Mouse (Mus musculus) midbrain, postnatal 0 days (tissue): ENCODE measurements at regions not wholly inside any gene's neighbourhood (a gene's known extent, or its start where the extent isn't known, plus 50 kb on each side); places are given as distances from the start of the nearest gene placed in this dataset.

Source experiments
- ATAC-seq: fragments of 200-750 bp; cut with Nextera tagmentation; 2 replicates; pipeline ENCODE4 v1.8.0; 2017; ENCODE audit warnings: moderate number of reproducible peaks, mild to moderate bottlenecking, moderate TSS enrichment, moderate library complexity; ENCODE audit not compliant: low FRiP score
- DNase-seq: peaks from one replicate; pipeline ENCODE4 v3.0.0-alpha.2; 2015; ENCODE audit warnings: low spot score
- H3K27ac ChIP-seq: fragments of 300-500 bp; sonication (generic); 2 replicates; pipeline ENCODE4 v1.5.1; 2014; ENCODE audit warnings: low read depth, mild to moderate bottlenecking, low read length, mixed read lengths
- H3K27me3 ChIP-seq: fragments of 300-500 bp; sonication (generic); 2 replicates; pipeline ENCODE4 v1.6.1; 2014; ENCODE audit warnings: low read length, control low read depth, mixed read lengths; ENCODE audit not compliant: insufficient read depth
- H3K36me3 ChIP-seq: fragments of 300-500 bp; sonication (generic); 2 replicates; pipeline ENCODE4 v1.6.1; 2014; ENCODE audit warnings: low read length, control low read depth, mixed read lengths; ENCODE audit not compliant: insufficient read depth
- H3K4me1 ChIP-seq: fragments of 300-500 bp; sonication (generic); 2 replicates; pipeline ENCODE4 v1.6.1; 2014; ENCODE audit warnings: mild to moderate bottlenecking, control low read depth, antibody characterized with exemption, low read length, mixed read lengths; ENCODE audit not compliant: insufficient read depth
- H3K4me2 ChIP-seq: fragments of 300-500 bp; sonication (generic); 2 replicates; pipeline ENCODE4 v1.6.1; 2014; ENCODE audit warnings: low read depth, mild to moderate bottlenecking, low read length, mixed read lengths; ENCODE audit not compliant: poor library complexity, severe bottlenecking
- H3K4me3 ChIP-seq: fragments of 300-500 bp; sonication (generic); 2 replicates; pipeline ENCODE4 v1.5.1; 2014; ENCODE audit warnings: low read depth, mild to moderate bottlenecking, low read length, moderate library complexity
- H3K9ac ChIP-seq: fragments of 300-500 bp; sonication (generic); replicated peaks from 2 replicates; pipeline ENCODE4 v1.6.1; 2014; ENCODE audit warnings: mild to moderate bottlenecking, low read length, moderate library complexity, mixed read lengths; ENCODE audit not compliant: poor library complexity, severe bottlenecking
- H3K9me3 ChIP-seq: fragments of 300-500 bp; sonication (generic); 2 replicates; pipeline ENCODE4 v1.6.1; 2016; ENCODE audit warnings: low read length, control low read depth
- CTCF ChIP-seq: IDR thresholded peaks from 2 replicates; pipeline ENCODE4 v1.5.1; 2016; ENCODE audit warnings: antibody characterized with exemption, mild to moderate bottlenecking
- WGBS: fragments of 180-500 bp; shearing (Covaris S2); extraction: QIAGEN DNeasy Blood & Tissue Kit; methylation state at CpG from one replicate; pipeline ENCODE4 v1.1.7; 2014; 5-methylcytosine and 5-hydroxymethylcytosine counted together

DNA sequence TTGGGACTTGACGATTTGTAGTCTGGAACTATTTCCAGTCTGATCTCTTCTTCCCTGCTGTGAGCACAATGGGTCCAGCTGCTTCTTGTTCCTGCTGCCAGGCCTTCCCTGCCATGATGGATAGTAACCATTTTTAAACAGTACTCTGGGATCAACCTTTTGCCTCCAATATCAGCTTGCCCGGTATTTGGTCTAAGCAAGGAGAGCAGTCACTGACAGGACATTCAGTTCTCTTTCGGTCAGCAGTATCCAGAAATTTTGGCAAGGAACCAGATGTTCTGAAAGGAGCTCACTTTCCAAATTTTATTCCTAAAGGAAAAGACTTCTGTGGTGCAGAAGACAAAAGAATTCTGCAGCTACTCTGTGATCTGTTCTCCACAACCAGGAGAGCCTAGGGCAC, 162.6 kb upstream of the Mki67 start:
- Histone ChIP-seq H3K36me3 (no peaks in the 10 kb centered on the region), H3K9me3 (no peaks in the 10 kb centered on the region), H3K4me2 (no peak overlapping the region), H3K4me3 (no peak overlapping the region), H3K27me3 (no peaks in the 10 kb centered on the region), H3K4me1 (no peaks in the 10 kb centered on the region), H3K9ac (no peak overlapping the region), H3K27ac (no peak overlapping the region)
- WGBS = 70% methylated on average over 3 of the region's 3 CpGs
- ATAC-seq (no peak), DNase-seq (no peak)
- TF ChIP-seq CTCF = no peak

DNA sequence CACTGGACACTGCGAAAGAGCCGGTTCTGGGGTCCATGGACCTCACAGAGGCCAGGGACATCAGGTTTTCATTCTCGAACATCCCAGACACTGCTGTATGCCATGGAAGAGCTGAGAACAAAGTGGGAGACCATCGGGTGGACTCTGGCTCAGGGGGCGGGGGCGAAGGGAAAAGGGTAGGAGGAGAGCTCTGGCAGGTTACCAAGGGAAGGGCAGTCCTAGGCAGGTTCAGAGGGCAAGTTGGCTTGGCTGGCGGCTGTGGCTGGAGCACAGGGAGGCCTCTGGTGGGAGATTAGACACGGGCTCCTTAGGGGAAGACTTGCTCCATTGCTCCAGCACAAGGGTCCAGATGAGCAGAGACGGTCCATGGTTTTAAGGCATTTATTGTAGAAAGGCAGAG, 164.3 kb upstream of the Mki67 start:
- Histone ChIP-seq H3K4me2 (no peak overlapping the region), H3K27me3 (no peaks in the 10 kb centered on the region), H3K36me3 (no peaks in the 10 kb centered on the region), H3K9me3 (no peaks in the 10 kb centered on the region), H3K27ac (no peak overlapping the region), H3K4me1 (no peaks in the 10 kb centered on the region), H3K9ac (no peak overlapping the region), H3K4me3 (no peak overlapping the region)
- 85% methylated on average over 9 of the region's 9 CpGs for WGBS
- ATAC-seq = no peak
- no peak for TF ChIP-seq CTCF
- no peak for DNase-seq

DNA sequence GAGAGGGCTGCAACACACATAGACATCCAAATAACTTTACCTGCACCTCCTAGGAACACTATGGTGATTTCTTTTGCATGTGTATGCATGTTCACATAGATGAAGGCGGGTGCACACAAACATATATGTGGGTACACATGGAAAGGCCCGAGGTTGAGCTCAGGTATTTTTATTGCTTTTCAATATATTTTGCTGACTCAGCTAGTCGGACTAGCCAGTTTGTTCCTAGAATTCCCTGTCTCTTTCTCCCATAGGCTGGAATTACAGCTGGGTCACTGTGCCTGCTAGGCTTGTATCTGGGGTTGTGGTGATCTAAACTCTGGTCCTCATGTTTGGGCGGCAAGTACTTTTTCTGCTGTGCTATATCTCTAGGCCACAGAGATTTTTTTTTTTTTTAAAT, 166.1 kb upstream of the Mki67 start:
- Histone ChIP-seq H3K27ac (no peak overlapping the region), H3K9ac (no peak overlapping the region), H3K27me3 (no peaks in the 10 kb centered on the region), H3K4me2 (no peak overlapping the region), H3K4me1 (no peaks in the 10 kb centered on the region), H3K36me3 (no peaks in the 10 kb centered on the region), H3K4me3 (no peak overlapping the region), H3K9me3 (no peaks in the 10 kb centered on the region)
- TF ChIP-seq CTCF = no peak
- WGBS = 94% methylated on average over 4 of the region's 4 CpGs
- DNase-seq = no peak
- no peak for ATAC-seq

DNA sequence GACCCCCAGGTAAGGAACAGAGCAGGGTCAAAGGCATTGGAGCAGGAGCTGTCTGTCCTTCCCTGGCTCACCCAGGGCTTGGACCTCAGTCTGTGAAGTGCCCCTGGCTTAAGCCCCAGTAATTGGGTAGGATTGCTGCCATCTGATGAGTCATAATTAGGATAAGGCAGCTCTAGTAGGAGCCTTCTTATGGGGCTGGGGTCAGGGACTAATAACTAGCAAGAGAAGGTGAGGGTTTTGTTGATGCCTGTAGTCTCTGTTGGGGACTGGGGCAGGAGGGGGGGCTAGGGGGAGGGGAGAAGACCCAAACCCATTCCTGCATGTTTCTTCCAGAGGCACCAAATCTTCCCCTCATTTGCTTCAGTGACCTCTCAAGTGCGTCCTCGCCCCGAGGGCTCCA, 172.4 kb upstream of the Mki67 start:
- Histone ChIP-seq H3K36me3 (no peaks in the 10 kb centered on the region), H3K4me3 (no peak overlapping the region), H3K4me2 (peak overlapping the region; percentile 15; the same call in 1 of the 2 replicates), H3K9ac (no peak overlapping the region; the same call in 1 of the 2 replicates), H3K27ac (no peak overlapping the region), H3K4me1 (no peaks in the 10 kb centered on the region), H3K9me3 (no peaks in the 10 kb centered on the region), H3K27me3 (no peaks in the 10 kb centered on the region)
- WGBS = 29% methylated on average over 3 of the region's 3 CpGs
- ATAC-seq (no peak), DNase-seq (no peak)
- TF ChIP-seq CTCF = no peak

DNA sequence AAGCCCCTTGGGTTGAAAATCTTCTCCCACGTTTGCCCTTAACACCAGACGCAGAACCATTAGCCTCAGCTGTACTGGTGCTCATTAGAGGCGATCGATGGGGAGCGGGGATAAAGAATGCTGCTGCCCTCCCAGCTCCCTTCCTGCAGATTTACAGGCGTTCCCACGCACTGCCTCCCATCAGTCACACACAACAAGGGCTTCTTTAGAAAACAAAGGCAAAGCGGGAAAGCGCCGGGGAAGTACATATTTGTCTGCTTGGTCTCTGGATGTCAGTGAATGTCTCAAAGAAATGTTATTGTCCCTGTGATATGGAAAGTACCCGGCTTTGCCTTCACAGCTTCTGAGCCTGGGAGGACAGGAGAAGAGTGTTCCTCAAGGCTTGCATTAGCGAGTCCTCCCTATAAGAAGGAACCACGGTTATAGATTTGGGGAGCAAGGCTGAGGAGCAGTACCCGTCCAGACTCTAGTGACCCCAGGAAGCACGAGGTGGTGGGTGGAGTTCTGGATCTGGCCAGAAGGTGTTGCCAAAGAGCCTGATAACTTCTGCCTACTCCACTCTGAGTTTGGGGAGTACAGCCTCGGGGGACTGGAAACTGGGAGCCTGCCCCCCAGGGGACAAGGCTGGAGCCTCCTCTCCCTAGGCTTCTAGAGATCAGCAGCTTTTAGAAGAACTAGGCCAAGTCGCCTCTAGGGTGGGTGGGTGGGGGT, 173.0 kb upstream of the Mki67 start:
- H3K4me1 ChIP-seq = no peaks in the 10 kb centered on the region
- WGBS = 10% methylated on average over 17 of the region's 17 CpGs
- H3K9me3 ChIP-seq = no peaks in the 10 kb centered on the region
- H3K36me3 ChIP-seq = no peaks in the 10 kb centered on the region
- ATAC-seq = no peak
- no peak overlapping the region; the same call in 1 of the 2 replicates for H3K9ac ChIP-seq
- H3K27me3 ChIP-seq = no peaks in the 10 kb centered on the region
- peak; percentile 65 for TF ChIP-seq CTCF
- H3K4me3 ChIP-seq = no peak overlapping the region
- H3K4me2 ChIP-seq = peak overlapping the region; percentile 15; the same call in 1 of the 2 replicates
- H3K27ac ChIP-seq = no peak overlapping the region
- DNase-seq = peak; percentile 47

DNA sequence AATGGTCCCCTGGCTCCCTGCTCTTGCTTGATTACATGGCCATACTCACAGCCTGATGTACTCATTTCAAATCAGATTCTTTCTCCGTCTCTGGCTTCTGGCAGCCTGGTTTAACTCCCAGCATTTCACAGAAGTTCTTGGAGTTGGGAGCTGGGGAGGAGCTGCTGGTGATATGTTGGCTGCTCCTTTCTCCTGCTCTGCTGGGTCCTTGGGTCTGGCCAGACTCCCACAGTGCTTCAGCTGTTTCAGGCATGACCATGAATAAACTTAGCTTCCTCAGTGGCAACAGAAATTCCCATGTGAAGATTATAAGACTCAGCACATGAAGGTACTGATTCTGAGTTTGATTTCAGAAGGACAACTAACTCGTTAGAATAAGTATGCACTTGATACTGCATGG, 182.7 kb upstream of the Mki67 start:
- 72% methylated on average over 2 of the region's 2 CpGs for WGBS
- TF ChIP-seq CTCF = no peak
- DNase-seq = no peak

More for the DNA sequence above, 182.7 kb upstream of the Mki67 start:
- H3K4me2 ChIP-seq = no peak overlapping the region
- no peak overlapping the region for H3K9ac ChIP-seq
- no peaks in the 10 kb centered on the region for H3K9me3 ChIP-seq
- no peak overlapping the region for H3K4me3 ChIP-seq
- ATAC-seq = no peak
- H3K27me3 ChIP-seq = no peaks in the 10 kb centered on the region
- H3K27ac ChIP-seq = no peak overlapping the region
- no peaks in the 10 kb centered on the region for H3K36me3 ChIP-seq
- H3K4me1 ChIP-seq = peaks cover 4% of the 10 kb centered on the region; the same call in 1 of the 2 replicates
